Mouse (Mus musculus) embryonic facial prominence, embryonic 11.5 days (tissue): ENCODE data around the gene Ttc16. TPM values are rescaled to one million over a fixed set of nuclear protein-coding genes. Genes with fewer than 3 reads are reported as not detected.

ENCODE experiments used
- ATAC-seq: fragments of 200-750 bp; cut with Nextera tagmentation; replicated peaks from 2 replicates; pipeline ENCODE4 v1.8.0; 2017; ENCODE audit warnings: low read depth; ENCODE audit not compliant: insufficient number of reproducible peaks, low FRiP score, low TSS enrichment
- DNase-seq: peaks from one replicate; pipeline ENCODE4 v3.0.0-alpha.2; 2015; ENCODE audit warnings: low spot score
- H3K27ac ChIP-seq: fragments of 300-500 bp; sonication (generic); replicated peaks from 2 replicates; pipeline ENCODE4 v1.5.1; 2014; ENCODE audit warnings: mild to moderate bottlenecking, low read depth, low read length, control low read depth
- H3K27me3 ChIP-seq: fragments of 300-500 bp; sonication (generic); 2 replicates; pipeline ENCODE4 v1.6.1; 2014; ENCODE audit warnings: mild to moderate bottlenecking, low read length, moderate library complexity, mixed read lengths; ENCODE audit not compliant: control insufficient read depth, insufficient read depth
- H3K36me3 ChIP-seq: fragments of 300-500 bp; sonication (generic); replicated peaks from 2 replicates; pipeline ENCODE4 v1.6.1; 2014; ENCODE audit warnings: low read depth, mild to moderate bottlenecking, low read length, moderate library complexity, mixed read lengths; ENCODE audit not compliant: control insufficient read depth, insufficient read depth
- H3K4me1 ChIP-seq: fragments of 300-500 bp; sonication (generic); 2 replicates; pipeline ENCODE4 v1.6.1; 2014; ENCODE audit warnings: low read length, mixed read lengths; ENCODE audit not compliant: control insufficient read depth, insufficient read depth
- H3K4me2 ChIP-seq: fragments of 300-500 bp; sonication (generic); 2 replicates; pipeline ENCODE4 v1.6.1; 2014; ENCODE audit warnings: low read depth, mild to moderate bottlenecking, control low read depth, low read length, moderate library complexity
- H3K4me3 ChIP-seq: fragments of 300-500 bp; sonication (generic); 2 replicates; pipeline ENCODE4 v1.5.1; 2014; ENCODE audit warnings: low read depth, low read length, control low read depth
- H3K9ac ChIP-seq: fragments of 300-500 bp; sonication (generic); replicated peaks from 2 replicates; pipeline ENCODE4 v1.6.1; 2014; ENCODE audit warnings: mild to moderate bottlenecking, control low read depth, low read length
- H3K9me3 ChIP-seq: fragments of 300-500 bp; sonication (generic); replicated peaks from 2 replicates; pipeline ENCODE4 v1.6.1; 2016; ENCODE audit warnings: mild to moderate bottlenecking, low read length, inconsistent platforms, mixed read lengths; ENCODE audit not compliant: control insufficient read depth
- WGBS: fragments of 180-500 bp; shearing (Covaris S2); extraction: QIAGEN DNeasy Blood & Tissue Kit; methylation state at CpG from one replicate; pipeline ENCODE4 v1.1.7; 2014; 5-methylcytosine and 5-hydroxymethylcytosine counted together
- polyA plus RNA-seq: library from polyadenylated mRNA; unstranded; fragments of >200 nt; fragmentation: Nextera tagmentation; extraction: Ambion mirVana; gene quantifications from 2 replicates; pipeline ENCODE4 v1.2.1, GENCODE M21; 2014

Gene Ttc16
- polyA plus RNA-seq, 1 experiment from 2014 or later, result not detected

GRCm38 (mm10) chr2:32751665-32752033, 23.8 kb downstream of the Ttc16 start:
- Histone ChIP-seq H3K4me1 (peaks cover 4% of the 10 kb centered on the region; the same call in 1 of the 2 replicates), H3K27me3 (no peaks in the 10 kb centered on the region), H3K36me3 (peaks cover 4% of the 10 kb centered on the region; the same call in 1 of the 2 replicates), H3K27ac (peak overlapping the region; percentile 35; the same call in 1 of the 2 replicates), H3K9me3 (no peaks in the 10 kb centered on the region), H3K4me2 (peak overlapping the region; percentile 64), H3K9ac (peak overlapping the region; percentile 26), H3K4me3 (peak overlapping the region; percentile 34)
- no peak for ATAC-seq
- no peak for DNase-seq
- WGBS, result 18% methylated on average over 9 of the region's 10 CpGs

- Histone ChIP-seq H3K27ac (peak overlapping the region; percentile 35; the same call in 1 of the 2 replicates), H3K4me2 (peak overlapping the region; percentile 64), H3K4me1 (peaks cover 4% of the 10 kb centered on the region; the same call in 1 of the 2 replicates), H3K4me3 (peak overlapping the region; percentile 34), H3K27me3 (no peaks in the 10 kb centered on the region), H3K9ac (peak overlapping the region; percentile 26), H3K9me3 (no peaks in the 10 kb centered on the region), H3K36me3 (peaks cover 4% of the 10 kb centered on the region; the same call in 1 of the 2 replicates)
- peak; percentile 80 for DNase-seq
- 3% methylated on average over 31 of the region's 31 CpGs for whole genome bisulfite sequencing
- ATAC-seq, result peak; percentile 85
Observed at GRCm38 (mm10) chr2:32750887-32751664, 24.4 kb downstream of the Ttc16 start.

GRCm38 (mm10) chr2:32750199-32750598, 25.2 kb downstream of the Ttc16 start:
- Histone ChIP-seq H3K4me3 (no peak overlapping the region), H3K4me1 (peaks cover 4% of the 10 kb centered on the region; the same call in 1 of the 2 replicates), H3K4me2 (no peak overlapping the region), H3K9ac (no peak overlapping the region), H3K9me3 (no peaks in the 10 kb centered on the region), H3K27me3 (no peaks in the 10 kb centered on the region), H3K36me3 (peaks cover 4% of the 10 kb centered on the region; the same call in 1 of the 2 replicates), H3K27ac (no peak overlapping the region)
- no peak for ATAC-seq
- WGBS, result 64% methylated on average over 7 of the region's 7 CpGs
- no peak for DNase-seq

- Histone ChIP-seq H3K4me2 (no peak overlapping the region), H3K4me1 (peaks cover 4% of the 10 kb centered on the region; the same call in 1 of the 2 replicates), H3K27me3 (no peaks in the 10 kb centered on the region), H3K4me3 (no peak overlapping the region), H3K27ac (no peak overlapping the region), H3K36me3 (peaks cover 4% of the 10 kb centered on the region; the same call in 1 of the 2 replicates), H3K9ac (no peak overlapping the region), H3K9me3 (no peaks in the 10 kb centered on the region)
- WGBS, result 91% methylated on average over 16 of the region's 16 CpGs
- ATAC-seq, result no peak
- DNase-seq, result no peak
Observed at GRCm38 (mm10) chr2:32749082-32749481, 26.4 kb downstream of the Ttc16 start.

GRCm38 (mm10) chr2:32744272-32744982, 31.0 kb downstream of the Ttc16 start:
- peaks cover 9% of the 10 kb centered on the region for H3K4me1 ChIP-seq

GRCm38 (mm10) chr2:32742173-32742531, 33.3 kb downstream of the Ttc16 start:
- Histone ChIP-seq H3K4me3 (peak overlapping the region; percentile 53), H3K27me3 (peaks cover 10% of the 10 kb centered on the region), H3K27ac (no peak overlapping the region), H3K36me3 (no peaks in the 10 kb centered on the region), H3K9me3 (no peaks in the 10 kb centered on the region), H3K4me1 (peaks cover 9% of the 10 kb centered on the region), H3K4me2 (peak overlapping the region; percentile 97), H3K9ac (no peak overlapping the region; the same call in none of the 2 replicates)
- peak; percentile 76 for DNase-seq
- WGBS, result 6% methylated on average over 18 of the region's 18 CpGs
- peak; percentile 75 for ATAC-seq

More at GRCm38 (mm10) chr2:32744272-32744982, 31.0 kb downstream of the Ttc16 start:
- H3K27me3 ChIP-seq, result peaks cover 10% of the 10 kb centered on the region
- H3K27ac ChIP-seq, result no peak overlapping the region
- 77% methylated on average over 15 of the region's 15 CpGs for WGBS
- H3K4me2 ChIP-seq, result no peak overlapping the region
- no peak overlapping the region for H3K4me3 ChIP-seq
- no peaks in the 10 kb centered on the region for H3K36me3 ChIP-seq
- no peak for ATAC-seq
- H3K9ac ChIP-seq, result no peak overlapping the region
- no peaks in the 10 kb centered on the region for H3K9me3 ChIP-seq
- no peak for DNase-seq

DNA sequence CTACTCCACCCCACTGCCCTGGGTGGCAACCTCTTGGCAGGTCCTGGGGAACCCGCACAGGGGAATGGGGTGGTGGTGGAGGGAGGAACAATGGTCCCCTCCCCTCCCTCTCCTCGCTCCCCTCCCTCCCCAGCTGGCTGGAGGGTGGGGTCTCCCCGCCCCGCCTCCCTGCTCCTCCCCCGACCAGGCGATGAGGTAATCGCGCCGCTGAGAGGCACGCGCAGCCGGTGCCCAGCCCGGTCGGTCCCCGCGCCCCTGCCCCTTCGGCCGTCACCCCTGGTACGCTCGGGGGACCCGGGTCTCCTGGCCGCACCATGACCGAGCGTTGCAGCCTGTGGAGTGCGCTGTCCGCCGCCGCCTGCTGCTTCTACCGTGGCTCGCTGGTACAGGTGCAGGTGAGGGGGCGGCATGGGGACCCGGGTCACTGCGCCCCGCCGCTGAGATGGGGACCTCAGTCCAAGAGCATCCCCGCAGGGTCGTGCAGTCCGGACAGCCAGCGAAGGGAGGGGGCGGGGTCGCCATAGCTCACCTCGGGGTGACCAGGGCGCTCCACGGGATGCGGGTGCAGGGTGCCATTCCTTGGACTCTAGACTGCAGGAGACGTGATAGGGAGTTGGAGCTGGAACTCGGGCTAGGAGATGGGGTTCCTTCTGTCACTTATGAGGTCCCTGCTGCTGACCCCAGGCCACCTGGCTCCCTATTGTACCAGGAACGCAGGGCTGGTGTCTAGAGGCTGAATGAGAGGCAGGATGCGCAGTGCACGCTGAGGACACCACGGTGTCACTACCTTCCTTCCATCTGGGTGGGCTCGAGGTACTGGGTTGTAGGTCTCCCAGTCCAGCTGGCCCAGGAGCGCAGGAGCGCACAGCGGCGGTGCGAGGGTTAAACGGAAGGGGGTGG, 33.9 kb downstream of the Ttc16 start:
- Histone ChIP-seq H3K27me3 (peaks cover 10% of the 10 kb centered on the region), H3K27ac (0 out of 2 replicates have a peak overlapping the region, but pooled peaks have one; percentile 47), H3K9ac (peak overlapping the region; percentile 48), H3K4me1 (peaks cover 9% of the 10 kb centered on the region), H3K9me3 (no peaks in the 10 kb centered on the region), H3K4me3 (peak overlapping the region; percentile 53), H3K36me3 (no peaks in the 10 kb centered on the region), H3K4me2 (peak overlapping the region; percentile 97)
- DNase-seq, result peak; percentile 74
- WGBS, result under 1% methylated on average over 52 of the region's 58 CpGs
- ATAC-seq, result peak; percentile 51
